Mouse (Mus musculus) thymus, adult 2 months (tissue): Measurements from ENCODE around the gene Stk25.

Experiments
- CTCF ChIP-seq: fragments of 200-500 bp; IDR thresholded peaks from 2 replicates; pipeline ENCODE4 v1.5.1; 2012; ENCODE audit warnings: mild to moderate bottlenecking, control low read depth, low read length, moderate library complexity, borderline replicate concordance; ENCODE audit not compliant: control insufficient read depth, poor library complexity, insufficient read depth; ENCODE audit errors: extremely low read depth
- POLR2A ChIP-seq: fragments of 200-500 bp; IDR thresholded peaks from 2 replicates; pipeline ENCODE4 v1.6.1; 2012; ENCODE audit warnings: mild to moderate bottlenecking, low read length, control low read depth, moderate library complexity; ENCODE audit not compliant: control insufficient read depth, poor library complexity, insufficient read depth; ENCODE audit errors: extremely low read depth

DNA sequence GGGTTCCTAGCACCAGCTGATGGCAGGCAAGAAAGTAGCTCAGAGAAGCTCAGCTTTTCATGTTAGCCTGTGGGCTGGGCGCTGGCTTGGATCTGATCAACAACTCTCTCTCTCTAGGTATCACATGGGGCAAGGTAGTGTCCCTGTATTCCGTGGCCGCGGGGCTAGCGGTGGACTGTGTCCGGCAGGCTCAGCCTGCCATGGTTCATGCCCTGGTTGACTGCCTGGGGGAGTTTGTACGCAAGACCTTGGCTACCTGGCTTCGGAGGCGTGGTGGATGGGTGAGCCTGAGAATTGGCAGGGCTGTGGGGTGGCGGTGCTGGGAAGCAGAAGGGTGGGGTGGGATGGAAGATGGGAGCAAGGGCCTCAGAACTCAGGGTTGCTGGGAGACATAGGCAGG lies 35.5 kb upstream of the Stk25 start:
- TF ChIP-seq POLR2A, result no peak
- no peak for TF ChIP-seq CTCF
